Mouse (Mus musculus) heart, postnatal 0 days (tissue): Measurements from ENCODE around the gene Ifitm3.

Experiments
- CTCF ChIP-seq: IDR thresholded peaks from 2 replicates; pipeline ENCODE4 v1.5.1; 2016; ENCODE audit warnings: antibody characterized with exemption, control low read depth, low read depth
- EP300 ChIP-seq: IDR thresholded peaks from 2 replicates; pipeline ENCODE4 v1.6.1; 2016; ENCODE audit warnings: antibody characterized with exemption, low read depth

DNA sequence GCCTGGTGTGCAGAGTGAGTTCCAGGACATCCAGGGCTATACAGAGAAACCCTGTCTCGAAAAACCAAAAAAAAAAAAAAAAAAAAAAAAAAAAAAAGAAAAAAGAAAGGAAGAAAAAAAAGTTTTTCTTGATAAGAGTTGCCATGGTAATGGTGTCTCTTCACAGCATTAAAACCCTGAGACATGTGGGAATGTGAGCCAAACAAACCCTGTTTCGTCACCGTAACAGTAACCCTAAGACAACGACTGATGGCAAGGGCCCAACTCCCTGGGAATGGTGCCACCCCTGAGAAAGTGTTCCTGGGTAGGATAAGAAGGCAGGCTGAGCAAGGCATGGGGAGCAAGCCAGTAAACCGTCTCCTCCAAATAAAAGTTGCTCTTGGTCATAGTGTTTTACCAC is 3.7 kb downstream of the Ifitm3 start:
- TF ChIP-seq CTCF (no peak), EP300 (no peak)
